Mouse (Mus musculus) embryonic fibroblast, embryonic 13.5 days (primary cell): Measurements from ENCODE around the gene Phf5a. TPM values are rescaled to one million over a fixed set of nuclear protein-coding genes. Genes with fewer than 3 reads are reported as not detected.

Experiments used
- H3K27ac ChIP-seq: 2 replicates; pipeline ENCODE4 v1.5.1; 2012; ENCODE audit warnings: low read length, control low read depth, inconsistent platforms; ENCODE audit not compliant: insufficient read depth
- H3K4me1 ChIP-seq: 2 replicates; pipeline ENCODE4 v1.6.1; 2011; ENCODE audit warnings: low read length; ENCODE audit not compliant: control insufficient read depth, insufficient read depth
- H3K4me3 ChIP-seq: 2 replicates; pipeline ENCODE4 v1.5.1; 2011; ENCODE audit warnings: mild to moderate bottlenecking, control low read depth, low read length; ENCODE audit not compliant: insufficient read depth
- CTCF ChIP-seq: IDR thresholded peaks from 2 replicates; pipeline ENCODE4 v1.5.1; 2011; ENCODE audit warnings: mild to moderate bottlenecking, control low read depth, low read length, moderate library complexity, borderline replicate concordance; ENCODE audit not compliant: insufficient read depth
- POLR2A ChIP-seq: IDR thresholded peaks from 2 replicates; pipeline ENCODE4 v1.6.1; 2011; ENCODE audit warnings: low read depth, mild to moderate bottlenecking, control low read depth, low read length, moderate library complexity
- polyA plus RNA-seq: library from polyadenylated mRNA; stranded (reverse); fragments of >200 nt; gene quantifications from 2 replicates; pipeline ENCODE4 v1.2.4, GENCODE M21; 2011; ENCODE audit warnings: low read depth; ENCODE audit not compliant: missing spikeins, insufficient read length

The Phf5a gene
- polyA plus RNA-seq, 1 experiment, result 71.3 TPM

GRCm38 (mm10) chr15:81836966-81837920, 34.5 kb downstream of the Phf5a start:
- Histone ChIP-seq H3K4me3 (no peak overlapping the region), H3K4me1 (peaks cover 5% of the 10 kb centered on the region), H3K27ac (no peak overlapping the region)
- TF ChIP-seq POLR2A (no peak), CTCF (no peak)

- Histone ChIP-seq H3K4me3 (no peak overlapping the region), H3K4me1 (peaks cover 5% of the 10 kb centered on the region), H3K27ac (no peak overlapping the region)
- TF ChIP-seq CTCF (no peak), POLR2A (peak; percentile 46)
These were observed 35.4 kb downstream of the Phf5a start for GRCm38 (mm10) chr15:81836124-81836821.

GRCm38 (mm10) chr15:81835007-81835880, 36.5 kb downstream of the Phf5a start:
- no peak overlapping the region for H3K4me3 ChIP-seq
- H3K4me1 ChIP-seq, result peaks cover 5% of the 10 kb centered on the region
- no peak for TF ChIP-seq CTCF
- TF ChIP-seq POLR2A, result no peak
- no peak overlapping the region for H3K27ac ChIP-seq

- no peak overlapping the region for H3K4me3 ChIP-seq
- no peak overlapping the region for H3K27ac ChIP-seq
- H3K4me1 ChIP-seq, result peaks cover 2% of the 10 kb centered on the region
- TF ChIP-seq CTCF, result no peak
- TF ChIP-seq POLR2A, result no peak
These were observed 37.4 kb downstream of the Phf5a start for GRCm38 (mm10) chr15:81834171-81834841.

- TF ChIP-seq POLR2A (no peak), CTCF (no peak)
These were observed 38.2 kb downstream of the Phf5a start for GRCm38 (mm10) chr15:81833481-81833880.

GRCm38 (mm10) chr15:81832219-81832618, 39.5 kb downstream of the Phf5a start:
- Histone ChIP-seq H3K4me1 (no peaks in the 10 kb centered on the region), H3K27ac (no peak overlapping the region), H3K4me3 (no peak overlapping the region)
- TF ChIP-seq POLR2A (no peak), CTCF (no peak)

More at GRCm38 (mm10) chr15:81833481-81833880, 38.2 kb downstream of the Phf5a start:
- Histone ChIP-seq H3K4me3 (no peak overlapping the region), H3K27ac (no peak overlapping the region), H3K4me1 (no peaks in the 10 kb centered on the region; the same call in 1 of the 2 replicates)

GRCm38 (mm10) chr15:81831136-81831825, 40.4 kb downstream of the Phf5a start:
- peak; percentile 95 for TF ChIP-seq CTCF
- TF ChIP-seq POLR2A, result no peak
- no peak overlapping the region for H3K27ac ChIP-seq
- H3K4me3 ChIP-seq, result no peak overlapping the region
- H3K4me1 ChIP-seq, result no peaks in the 10 kb centered on the region

- no peak overlapping the region for H3K27ac ChIP-seq
- TF ChIP-seq POLR2A (no peak), CTCF (no peak)
These were observed 41.2 kb downstream of the Phf5a start for GRCm38 (mm10) chr15:81830530-81830929.

More at GRCm38 (mm10) chr15:81830530-81830929, 41.2 kb downstream of the Phf5a start:
- Histone ChIP-seq H3K4me3 (no peak overlapping the region), H3K4me1 (no peaks in the 10 kb centered on the region)
